Mouse (Mus musculus) cerebellum, adult 11 months (tissue): ENCODE measurements around the gene Uqcrc1.

Experiments used
- DNase-seq: peaks from one replicate; pipeline ENCODE4 v3.0.0; 2022

The Uqcrc1 gene

DNA sequence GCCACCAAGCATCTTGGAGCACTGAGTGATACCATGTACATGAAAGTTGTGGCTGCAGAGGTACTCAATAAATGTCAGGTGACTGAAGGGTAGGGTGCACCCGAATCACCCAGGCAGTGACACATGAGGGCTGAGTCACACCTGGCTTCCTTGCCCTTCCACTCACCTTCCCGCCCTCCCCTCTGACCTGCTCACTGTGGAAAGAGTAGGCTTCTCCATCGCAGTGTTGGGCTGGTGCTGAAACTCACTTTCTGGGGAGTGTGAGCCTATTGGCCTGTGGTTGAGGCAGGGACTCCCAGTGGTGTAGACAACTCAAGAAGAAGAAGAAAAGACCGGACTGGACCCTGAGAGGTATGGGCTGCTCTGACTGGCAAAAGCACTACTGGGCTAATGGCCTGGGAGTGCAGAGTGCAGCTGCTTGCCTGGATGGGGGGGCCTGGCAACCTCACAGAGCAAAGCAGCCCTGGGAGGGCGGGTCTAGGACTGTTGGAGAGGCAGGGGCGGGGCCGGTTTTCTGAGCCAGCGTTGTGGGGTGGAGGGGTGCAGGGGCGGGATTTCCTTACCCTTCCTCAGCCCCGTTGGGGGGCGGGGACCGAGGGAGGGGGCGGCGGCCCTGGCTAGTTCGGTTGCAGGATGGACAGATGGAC lies 51.4 kb downstream of the Uqcrc1 start:
- no peak for DNase-seq

DNA sequence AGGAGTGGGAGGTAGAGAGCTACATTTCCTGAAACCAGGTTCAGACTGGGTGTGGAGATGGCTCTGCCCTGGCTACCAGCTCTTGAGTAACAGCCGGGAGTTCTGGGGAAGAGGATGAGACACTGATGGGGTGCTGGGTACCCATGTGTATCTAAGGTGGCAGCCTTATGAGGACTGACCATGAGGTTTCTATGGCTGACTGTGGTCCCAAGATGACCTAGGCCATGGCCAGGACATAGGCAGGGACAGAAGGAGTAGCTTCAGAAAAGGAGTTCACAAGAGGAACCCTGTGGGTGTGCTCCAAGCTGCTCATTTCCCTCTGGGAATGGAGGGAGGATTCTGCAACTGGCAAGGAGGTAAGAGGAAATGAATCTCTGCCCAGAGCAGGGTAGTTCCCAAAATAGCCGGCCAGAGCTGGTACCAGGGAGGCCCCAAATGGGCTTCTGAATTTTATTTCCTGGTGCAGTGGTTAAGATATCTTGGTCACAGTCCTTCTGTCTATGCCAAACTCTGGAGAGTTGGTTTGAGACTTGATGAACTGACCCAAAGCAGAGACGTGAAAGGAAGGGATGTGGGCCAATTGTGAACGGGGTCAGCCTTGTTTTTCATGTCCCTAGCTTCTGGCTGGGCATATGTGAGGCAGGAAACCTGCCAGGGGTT lies 53.5 kb downstream of the Uqcrc1 start:
- DNase-seq = no peak

DNA sequence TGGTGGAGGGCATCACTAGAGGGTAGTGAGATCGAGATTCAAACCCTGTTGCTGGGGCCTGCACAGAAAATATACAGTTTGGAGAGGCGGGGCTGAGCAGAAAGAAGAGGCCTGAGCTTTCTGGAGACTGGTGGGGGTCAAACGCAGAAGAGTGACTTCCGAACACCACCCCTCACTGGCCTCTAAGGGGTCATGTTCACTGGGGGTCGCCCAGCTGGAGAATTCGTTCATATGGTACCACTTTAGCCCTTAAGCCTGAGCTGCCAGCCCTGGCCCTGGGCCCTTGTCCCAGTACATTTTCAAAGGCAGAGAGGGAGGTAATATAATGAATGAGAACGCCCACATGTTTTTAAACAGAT lies 54.0 kb downstream of the Uqcrc1 start:
- DNase-seq = peak; percentile 30

DNA sequence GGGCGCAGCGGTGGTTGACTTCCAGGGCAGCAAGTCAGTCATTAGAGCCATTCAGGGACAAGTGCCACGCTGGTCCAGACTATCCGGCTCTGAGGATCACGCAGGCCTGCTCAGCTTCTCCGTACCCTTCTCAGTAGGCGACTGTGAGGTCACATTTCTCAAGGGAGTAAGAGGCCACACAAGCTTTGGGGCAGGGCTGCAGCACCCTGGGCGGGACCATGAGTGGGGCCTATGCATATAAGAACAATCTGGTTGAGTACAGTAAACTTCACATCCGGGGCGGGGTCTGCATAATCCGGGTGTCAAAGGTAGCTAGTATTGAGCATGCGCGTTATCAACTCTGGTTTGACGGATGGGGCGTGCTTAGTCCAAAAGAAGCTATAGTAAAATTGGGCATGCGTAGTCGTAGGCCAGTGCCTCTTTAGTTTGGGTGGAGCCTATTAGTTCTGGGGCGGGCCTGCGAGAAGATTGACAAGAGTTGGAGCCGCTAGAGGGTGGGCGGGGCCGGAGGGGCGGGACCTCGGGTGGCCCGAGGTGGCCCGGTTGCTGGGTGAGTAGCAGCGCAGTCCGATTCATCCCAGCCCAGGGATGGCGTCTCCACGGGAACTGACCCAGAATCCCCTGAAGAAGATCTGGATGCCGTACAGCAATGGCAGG lies 55.1 kb downstream of the Uqcrc1 start, which contains the start of gene Pfkfb4:
TSS of gene Pfkfb4 (plus strand) at position 351 of the 657 bp plus-strand sequence.
- DNase-seq = peak; percentile 91

DNA sequence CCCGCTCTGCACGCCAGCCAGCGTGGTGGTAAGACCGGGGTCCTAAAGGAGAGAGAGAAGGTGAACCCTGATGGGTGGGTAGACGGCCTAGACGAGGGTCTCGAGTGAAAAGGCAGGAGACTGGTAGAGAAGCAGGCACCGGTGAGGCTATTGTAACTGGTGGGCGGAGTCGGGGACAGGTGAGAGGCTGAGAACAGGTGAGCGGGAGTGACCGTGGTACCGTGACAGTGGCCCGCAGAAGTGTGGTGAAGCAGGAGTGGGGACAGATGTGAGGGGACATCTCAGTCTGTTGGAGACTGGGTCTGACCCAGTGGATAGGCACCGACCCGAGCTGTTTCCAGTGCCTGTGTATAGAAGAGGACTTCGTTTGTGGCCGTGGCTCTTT lies 55.6 kb downstream of the Uqcrc1 start:
- no peak for DNase-seq

DNA sequence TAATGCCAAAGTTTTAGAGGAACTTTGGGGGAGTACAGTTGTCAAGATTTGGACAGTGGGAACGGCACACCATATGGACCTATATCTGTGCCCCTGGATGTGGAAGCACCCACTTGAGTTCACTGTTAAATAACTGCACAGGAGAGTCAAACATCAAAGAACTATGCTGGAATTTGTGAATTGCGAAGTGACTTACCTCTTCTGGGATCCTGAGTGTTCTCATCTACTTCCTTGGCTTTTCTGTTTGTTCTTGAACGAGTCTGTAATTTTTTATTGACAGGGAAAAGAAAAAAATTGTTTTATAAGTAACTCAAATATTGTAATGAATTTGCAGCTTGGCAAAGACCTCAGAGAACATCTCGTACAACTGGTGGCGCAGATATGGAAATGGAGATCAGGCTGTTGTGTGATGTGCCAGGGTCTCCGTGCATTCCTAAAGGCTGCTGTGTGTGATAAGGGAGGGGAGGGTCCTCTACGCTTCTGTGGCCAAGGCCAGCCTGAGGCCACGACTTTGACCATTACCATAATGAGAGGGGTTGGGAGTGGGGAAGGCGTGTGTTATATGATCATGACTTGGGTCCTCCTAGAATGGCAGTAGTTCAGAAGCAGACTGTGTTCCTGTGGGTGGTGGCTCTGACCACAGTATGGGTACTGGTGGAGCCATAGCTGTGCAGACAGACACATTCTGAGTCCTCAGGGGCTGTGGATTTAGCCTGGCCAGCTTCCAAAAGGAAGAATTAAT lies 56.4 kb downstream of the Uqcrc1 start:
- DNase-seq = no peak

DNA sequence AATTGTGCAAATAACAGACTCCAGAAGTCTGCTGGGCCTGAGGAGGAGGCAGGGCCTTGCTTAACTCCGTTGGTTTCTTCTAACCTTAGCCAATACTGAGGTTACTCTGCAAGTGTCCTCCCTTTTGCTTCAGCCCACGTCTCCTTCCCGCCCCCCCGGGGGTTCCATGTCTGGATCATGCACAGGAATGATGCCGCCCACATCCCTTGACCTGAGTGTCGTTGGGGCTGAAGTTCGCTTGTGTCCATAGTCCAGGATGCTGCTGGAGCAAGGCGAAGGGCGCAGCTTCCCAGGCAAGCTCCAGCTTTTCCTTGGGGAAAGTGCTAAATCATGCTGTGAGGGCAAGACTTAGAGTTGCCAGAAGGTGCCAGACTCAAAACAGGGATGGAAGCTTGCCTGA lies 60.0 kb downstream of the Uqcrc1 start:
- no peak for DNase-seq

DNA sequence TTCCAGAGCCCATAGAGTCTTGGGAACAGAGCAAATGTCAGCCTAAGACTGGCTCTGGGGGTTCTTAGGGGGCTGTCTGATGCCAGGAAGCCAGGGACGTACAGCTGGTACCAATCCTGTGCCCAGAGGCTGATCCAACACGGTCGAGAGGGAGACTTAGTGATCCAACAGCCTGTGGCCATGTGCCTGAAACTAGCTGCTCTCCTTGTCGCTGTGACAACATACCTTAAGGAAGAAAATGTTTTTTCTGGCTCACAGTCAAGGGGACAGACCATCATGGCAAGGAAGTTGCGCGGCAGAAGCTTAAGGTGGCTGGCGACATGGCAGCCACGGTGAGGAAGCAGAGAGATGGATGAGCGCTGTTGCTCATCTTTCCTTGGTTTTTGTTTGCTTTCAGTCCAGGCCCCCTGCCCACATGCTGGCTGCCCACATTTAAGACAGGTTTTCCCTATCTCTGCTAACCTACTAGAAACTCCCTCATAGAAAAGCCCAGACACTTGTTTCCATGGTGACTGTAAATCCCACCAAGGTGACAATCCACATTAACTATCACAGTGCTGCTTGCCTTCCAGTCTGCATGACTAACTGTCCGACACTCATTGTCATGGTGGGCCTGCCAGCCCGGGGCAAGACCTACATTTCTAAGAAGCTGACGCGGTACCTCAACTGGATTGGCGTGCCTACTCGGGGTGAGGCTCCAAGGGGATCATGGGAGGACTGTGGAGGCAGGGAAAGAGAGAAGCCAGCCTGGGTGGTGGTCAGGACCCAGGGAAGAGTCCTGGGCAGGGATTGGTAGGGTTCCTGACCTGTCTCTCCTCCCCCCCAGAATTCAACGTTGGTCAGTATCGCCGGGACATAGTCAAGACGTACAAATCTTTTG lies 62.1 kb downstream of the Uqcrc1 start:
- DNase-seq = no peak

DNA sequence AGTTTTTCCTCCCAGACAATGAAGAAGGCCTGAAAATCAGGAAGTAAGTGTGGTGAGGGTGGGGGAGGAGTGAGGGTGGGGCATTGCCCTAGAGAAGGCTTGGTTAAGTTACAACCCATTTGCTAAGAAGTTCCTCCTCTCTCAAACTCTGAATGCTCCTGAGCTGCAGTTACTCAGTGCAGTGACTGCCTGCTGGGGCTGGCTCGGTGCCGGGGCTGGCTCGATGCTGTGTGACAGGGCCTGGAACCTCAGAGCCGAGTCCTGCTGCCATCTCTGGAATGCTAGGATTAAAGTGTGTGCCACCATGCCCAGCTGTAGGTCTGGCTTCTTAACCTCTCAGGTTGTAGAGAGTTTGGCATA lies 62.7 kb downstream of the Uqcrc1 start:
- no peak for DNase-seq
